In genomic region chr4:117127991-117128686, GRCm38 (mm10) we compare ENCODE assay signal across 14 mouse cellular contexts. TPM values are rescaled to one million over a fixed set of nuclear protein-coding genes. Genes with fewer than 3 reads are reported as not detected.
"Had no signal": no experiment of that assay in that cellular context is flagged by ENCODE, and none has a peak within 500 bp of the region (broad histone marks: within the 10 kb centered on the region; RNA-seq: fewer than 3 reads in every experiment).

No protein-coding gene starts in this region.

- H3K27me3 ChIP-seq: midbrain, embryonic 15.5 days had no signal

- H3K4me2 ChIP-seq: liver, embryonic 12.5 days; lung, embryonic 15.5 days; midbrain, embryonic 15.5 days had no signal

- H3K4me3 ChIP-seq: left cerebral cortex, adult 2 months; limb, embryonic 10.5 days; liver, embryonic 12.5 days; lung, embryonic 15.5 days; midbrain, embryonic 10.5 days; midbrain, embryonic 15.5 days had no signal

- H3K27ac ChIP-seq: left cerebral cortex, adult 2 months; limb, embryonic 10.5 days; liver, embryonic 12.5 days; lung, embryonic 15.5 days; midbrain, embryonic 15.5 days had no signal

- H3K9me3 ChIP-seq: limb, embryonic 10.5 days; liver, embryonic 12.5 days; lung, embryonic 15.5 days; midbrain, embryonic 10.5 days; midbrain, embryonic 15.5 days had no signal

- H3K9ac ChIP-seq: liver, embryonic 12.5 days; lung, embryonic 15.5 days; midbrain, embryonic 15.5 days had no signal

- ATAC-seq: liver, embryonic 12.5 days; midbrain, embryonic 15.5 days had no signal

- DNase-seq: kidney, adult 8-10 months; kidney, postnatal 25 days; lung, postnatal 14 days; right cerebral cortex, postnatal 14 days; thymus, postnatal 36 days had no signal

RNA-seq across cellular contexts. Expression of gene Tctex1d4, which starts 1.5 kb away (rescaled TPM):
- total RNA-seq: left cerebral cortex, adult 2 months; left cerebral cortex, postnatal 14 days had no signal
- polyA plus RNA-seq: kidney, embryonic 16.5 days; limb, embryonic 10.5 days; liver, embryonic 12.5 days; midbrain, embryonic 10.5 days; midbrain, embryonic 15.5 days; neural tube, embryonic 14.5 days had no signal
